Mouse (Mus musculus) embryonic facial prominence, embryonic 14.5 days (tissue): ENCODE measurements around the gene 3425401B19Rik. TPM values are rescaled to one million over a fixed set of nuclear protein-coding genes. Genes with fewer than 3 reads are reported as not detected.

Experiments used
- ATAC-seq: fragments of 200-750 bp; cut with Nextera tagmentation; 2 replicates; pipeline ENCODE4 v1.8.0; 2017; ENCODE audit warnings: low read depth, moderate number of reproducible peaks, moderate TSS enrichment
- DNase-seq: peaks from one replicate; pipeline ENCODE4 v3.0.0-alpha.2; 2015; ENCODE audit warnings: low spot score
- H3K27ac ChIP-seq: fragments of 300-500 bp; sonication (generic); replicated peaks from 2 replicates; pipeline ENCODE4 v1.5.1; 2014; ENCODE audit warnings: low read depth, mild to moderate bottlenecking, low read length, moderate library complexity
- H3K27me3 ChIP-seq: fragments of 300-500 bp; sonication (generic); replicated peaks from 2 replicates; pipeline ENCODE4 v1.6.1; 2014; ENCODE audit warnings: low read length; ENCODE audit not compliant: control insufficient read depth, insufficient read depth
- H3K36me3 ChIP-seq: fragments of 300-500 bp; sonication (generic); 2 replicates; pipeline ENCODE4 v1.6.1; 2014; ENCODE audit warnings: low read length, mixed read lengths; ENCODE audit not compliant: control insufficient read depth, insufficient read depth
- H3K4me1 ChIP-seq: fragments of 300-500 bp; sonication (generic); 2 replicates; pipeline ENCODE4 v1.6.1; 2014; ENCODE audit warnings: antibody characterized with exemption, low read length; ENCODE audit not compliant: control insufficient read depth, insufficient read depth
- H3K4me2 ChIP-seq: fragments of 300-500 bp; sonication (generic); 2 replicates; pipeline ENCODE4 v1.6.1; 2014; ENCODE audit warnings: low read depth, mild to moderate bottlenecking, low read length, moderate library complexity, mixed read lengths
- H3K4me3 ChIP-seq: fragments of 300-500 bp; sonication (generic); 2 replicates; pipeline ENCODE4 v1.5.1; 2014; ENCODE audit warnings: low read depth, mild to moderate bottlenecking, low read length
- H3K9ac ChIP-seq: fragments of 300-500 bp; sonication (generic); 2 replicates; pipeline ENCODE4 v1.6.1; 2014; ENCODE audit warnings: low read depth, mild to moderate bottlenecking, low read length, moderate library complexity, mixed read lengths
- H3K9me3 ChIP-seq: fragments of 300-500 bp; sonication (generic); 2 replicates; pipeline ENCODE4 v1.6.1; 2016; ENCODE audit warnings: low read length; ENCODE audit not compliant: control insufficient read depth
- WGBS: fragments of 180-500 bp; shearing (Covaris S2); extraction: QIAGEN DNeasy Blood & Tissue Kit; methylation state at CpG from one replicate; pipeline ENCODE4 v1.1.7; 2014; 5-methylcytosine and 5-hydroxymethylcytosine counted together
- polyA plus RNA-seq: library from polyadenylated mRNA; unstranded; fragments of >200 nt; fragmentation: Nextera tagmentation; extraction: Ambion mirVana; gene quantifications from 2 replicates; pipeline ENCODE4 v1.2.1, GENCODE M21; 2014

Gene 3425401B19Rik
- 2.9 and 3.1 TPM in 2 replicates for polyA plus RNA-seq

- H3K4me2 ChIP-seq = peak within 1 kb of the TSS; percentile 1; the same call in 1 of the 2 replicates
- DNase-seq = peak; percentile 54
These were observed at the start of gene 3425401B19Rik for GRCm38 (mm10) chr14:32685124-32685826. Gene 3425401B19Rik, minus strand, starts transcription at chr14:32685293.

GRCm38 (mm10) chr14:32732961-32733360 is 47.9 kb upstream of the 3425401B19Rik start:
- 33% methylated on average over 5 of the region's 6 CpGs for WGBS
- H3K4me3 ChIP-seq = no peak overlapping the region
- ATAC-seq = no peak

More at GRCm38 (mm10) chr14:32685124-32685826, at the start of gene 3425401B19Rik:
- Histone ChIP-seq H3K9me3 (no peaks in the 10 kb centered on the region), H3K9ac (peak within 1 kb of the TSS; percentile 41; the same call in 1 of the 2 replicates), H3K4me1 (no peaks in the 10 kb centered on the region; the same call in none of the 2 replicates), H3K4me3 (no peak within 1 kb of the TSS), H3K27me3 (no peaks in the 10 kb centered on the region), H3K27ac (no peak within 1 kb of the TSS), H3K36me3 (no peaks in the 10 kb centered on the region)
- ATAC-seq = no peak
- WGBS = 37% methylated on average over 16 of the region's 16 CpGs

GRCm38 (mm10) chr14:32726864-32727263 is 41.8 kb upstream of the 3425401B19Rik start:
- H3K9me3 ChIP-seq = no peaks in the 10 kb centered on the region
- no peak overlapping the region for H3K27ac ChIP-seq
- H3K9ac ChIP-seq = no peak overlapping the region
- no peaks in the 10 kb centered on the region for H3K4me1 ChIP-seq
- H3K27me3 ChIP-seq = no peaks in the 10 kb centered on the region
- H3K4me3 ChIP-seq = no peak overlapping the region
- H3K4me2 ChIP-seq = no peak overlapping the region
- H3K36me3 ChIP-seq = no peaks in the 10 kb centered on the region
- ATAC-seq (no peak), DNase-seq (no peak)

More at GRCm38 (mm10) chr14:32732961-32733360, 47.9 kb upstream of the 3425401B19Rik start:
- Histone ChIP-seq H3K27me3 (no peaks in the 10 kb centered on the region), H3K9me3 (no peaks in the 10 kb centered on the region), H3K27ac (no peak overlapping the region), H3K4me2 (no peak overlapping the region), H3K4me1 (no peaks in the 10 kb centered on the region), H3K36me3 (no peaks in the 10 kb centered on the region), H3K9ac (no peak overlapping the region)
- DNase-seq = peak; percentile 36

GRCm38 (mm10) chr14:32721461-32721860 is 36.4 kb upstream of the 3425401B19Rik start:
- Histone ChIP-seq H3K4me2 (no peak overlapping the region), H3K9ac (no peak overlapping the region), H3K4me3 (no peak overlapping the region), H3K36me3 (no peaks in the 10 kb centered on the region), H3K27ac (no peak overlapping the region), H3K9me3 (no peaks in the 10 kb centered on the region), H3K4me1 (no peaks in the 10 kb centered on the region), H3K27me3 (no peaks in the 10 kb centered on the region)
- WGBS = 38% methylated on average over 1 of the region's 1 CpGs
- no peak for ATAC-seq
- no peak for DNase-seq

- H3K36me3 ChIP-seq = no peaks in the 10 kb centered on the region
- H3K27ac ChIP-seq = no peak overlapping the region
- no peak for DNase-seq
- no peaks in the 10 kb centered on the region for H3K4me1 ChIP-seq
- H3K4me3 ChIP-seq = no peak overlapping the region
- no peak for ATAC-seq
- no peaks in the 10 kb centered on the region for H3K27me3 ChIP-seq
- no peaks in the 10 kb centered on the region for H3K9me3 ChIP-seq
- 82% methylated on average over 6 of the region's 6 CpGs for WGBS
- no peak overlapping the region for H3K9ac ChIP-seq
- no peak overlapping the region for H3K4me2 ChIP-seq
These were observed 31.8 kb upstream of the 3425401B19Rik start for GRCm38 (mm10) chr14:32716763-32717439.

- H3K27ac ChIP-seq = no peak overlapping the region
- no peaks in the 10 kb centered on the region for H3K4me1 ChIP-seq
- DNase-seq (no peak), ATAC-seq (no peak)
- H3K9me3 ChIP-seq = no peaks in the 10 kb centered on the region
- no peaks in the 10 kb centered on the region for H3K36me3 ChIP-seq
- H3K27me3 ChIP-seq = no peaks in the 10 kb centered on the region
- H3K4me2 ChIP-seq = no peak overlapping the region
- WGBS = 83% methylated on average over 2 of the region's 2 CpGs
- no peak overlapping the region for H3K9ac ChIP-seq
- no peak overlapping the region for H3K4me3 ChIP-seq
These were observed 30.4 kb upstream of the 3425401B19Rik start for GRCm38 (mm10) chr14:32715489-32715888.

- 76% methylated on average over 6 of the region's 6 CpGs for WGBS
- Histone ChIP-seq H3K36me3 (no peaks in the 10 kb centered on the region), H3K27ac (no peak overlapping the region), H3K4me1 (no peaks in the 10 kb centered on the region), H3K27me3 (no peaks in the 10 kb centered on the region), H3K9me3 (no peaks in the 10 kb centered on the region), H3K9ac (no peak overlapping the region), H3K4me3 (no peak overlapping the region), H3K4me2 (no peak overlapping the region)
- ATAC-seq (no peak), DNase-seq (no peak)
These were observed 30.0 kb upstream of the 3425401B19Rik start for GRCm38 (mm10) chr14:32715076-32715475.

GRCm38 (mm10) chr14:32709861-32710260 is 24.8 kb upstream of the 3425401B19Rik start:
- H3K9ac ChIP-seq = no peak overlapping the region
- ATAC-seq (no peak), DNase-seq (no peak)
- no peaks in the 10 kb centered on the region for H3K36me3 ChIP-seq
- H3K27ac ChIP-seq = no peak overlapping the region
- no peak overlapping the region for H3K4me3 ChIP-seq
- no peaks in the 10 kb centered on the region for H3K4me1 ChIP-seq
- no peak overlapping the region for H3K4me2 ChIP-seq
- no peaks in the 10 kb centered on the region for H3K9me3 ChIP-seq
- H3K27me3 ChIP-seq = no peaks in the 10 kb centered on the region
- WGBS = 95% methylated on average over 6 of the region's 6 CpGs
